Mouse (Mus musculus) thymus, adult 2 months (tissue): ENCODE results near the gene Hoxb3.

Experiments used
- CTCF ChIP-seq: fragments of 200-500 bp; IDR thresholded peaks from 2 replicates; pipeline ENCODE4 v1.5.1; 2012; ENCODE audit warnings: mild to moderate bottlenecking, control low read depth, low read length, moderate library complexity, borderline replicate concordance; ENCODE audit not compliant: control insufficient read depth, poor library complexity, insufficient read depth; ENCODE audit errors: extremely low read depth
- POLR2A ChIP-seq: fragments of 200-500 bp; IDR thresholded peaks from 2 replicates; pipeline ENCODE4 v1.6.1; 2012; ENCODE audit warnings: mild to moderate bottlenecking, low read length, control low read depth, moderate library complexity; ENCODE audit not compliant: control insufficient read depth, poor library complexity, insufficient read depth; ENCODE audit errors: extremely low read depth

- no peak for TF ChIP-seq CTCF
- TF ChIP-seq POLR2A: no peak
Observed at GRCm38 (mm10) chr11:96324965-96325364, 1.8 kb downstream of the Hoxb3 start.
